Mouse (Mus musculus) lung, adult 2 months (tissue): Measurements from ENCODE around the gene Commd4. TPM values are rescaled to one million over a fixed set of nuclear protein-coding genes. Genes with fewer than 3 reads are reported as not detected.
A peak's percentile ranks its signal among the peaks of the same experiment; 100 is the strongest.
"Not testable (repeated sequence)": the region's sequence is repeated elsewhere in the genome, so short reads cannot be mapped to it uniquely, and the experiment has no call there.

ENCODE experiments used
- DNase-seq: peaks from one replicate; pipeline ENCODE4 v3.0.0; 2022
- H3K4me1 ChIP-seq: fragments of 200-500 bp; 2 replicates; pipeline ENCODE4 v1.6.1; 2011; ENCODE audit warnings: low read length; ENCODE audit not compliant: control insufficient read depth, insufficient read depth
- H3K4me3 ChIP-seq: fragments of 200-500 bp; replicated peaks from 2 replicates; pipeline ENCODE3; 2011; ENCODE audit warnings: low read depth, mild to moderate bottlenecking, control low read depth, low read length; ENCODE audit errors: extremely low read depth
- CTCF ChIP-seq: fragments of 200-500 bp; IDR thresholded peaks from 2 replicates; pipeline ENCODE4 v1.5.1; 2011; ENCODE audit warnings: mild to moderate bottlenecking, low read length, control low read depth; ENCODE audit not compliant: insufficient read depth
- POLR2A ChIP-seq: fragments of 200-500 bp; IDR thresholded peaks from 2 replicates; pipeline ENCODE4 v1.6.1; 2011; ENCODE audit warnings: low read depth, mild to moderate bottlenecking, control low read depth, low read length, borderline replicate concordance; ENCODE audit errors: extremely low read depth
- WGBS: fragments of 180-500 bp; shearing (Covaris S2); methylation state at CpG from one replicate; pipeline ENCODE4 v1.1.7; 2018; 5-methylcytosine and 5-hydroxymethylcytosine counted together
- polyA plus RNA-seq: library from polyadenylated mRNA; depleted of rRNA; stranded (reverse); fragments of >200 nt; gene quantifications from 2 replicates; pipeline ENCODE4 v1.2.3, GENCODE M21; 2012; rRNA removed

Commd4 gene
- polyA plus RNA-seq: 110 and 137 TPM in 2 replicates

DNA sequence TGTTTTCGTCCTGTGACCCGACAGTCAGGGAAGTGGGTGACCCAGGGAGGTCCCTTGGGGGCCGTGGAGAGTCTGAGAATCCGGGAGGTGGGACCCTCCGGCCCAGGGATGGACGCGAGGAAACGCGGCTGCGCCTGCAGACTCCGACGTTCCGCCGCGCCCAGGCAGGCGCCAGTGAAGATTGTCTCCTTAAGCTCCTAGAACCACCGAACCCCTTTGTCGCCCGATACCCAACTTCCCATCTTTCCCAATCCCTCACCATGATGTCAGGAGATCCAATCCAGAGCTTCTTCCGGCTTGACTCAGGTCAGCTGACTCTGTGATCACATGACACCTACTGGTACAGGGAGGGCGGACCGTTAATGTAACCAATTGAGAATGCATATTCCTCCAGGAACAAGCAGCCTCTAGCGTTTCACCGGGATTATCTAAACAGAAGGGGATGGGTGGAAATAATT, at the start of gene Commd4:
Gene Commd4, minus strand, starts transcription at position 319 of the 458 bp plus-strand sequence.
- peak; percentile 81 for DNase-seq
- under 1% methylated on average over 24 of the region's 24 CpGs for WGBS
- peaks cover 4% of the 10 kb centered on the region for H3K4me1 ChIP-seq
- no peak for TF ChIP-seq CTCF
- TF ChIP-seq POLR2A: peak; percentile 30; the same call in 1 of the 2 replicates
- H3K4me3 ChIP-seq: peak within 1 kb of the TSS; percentile 95

DNA sequence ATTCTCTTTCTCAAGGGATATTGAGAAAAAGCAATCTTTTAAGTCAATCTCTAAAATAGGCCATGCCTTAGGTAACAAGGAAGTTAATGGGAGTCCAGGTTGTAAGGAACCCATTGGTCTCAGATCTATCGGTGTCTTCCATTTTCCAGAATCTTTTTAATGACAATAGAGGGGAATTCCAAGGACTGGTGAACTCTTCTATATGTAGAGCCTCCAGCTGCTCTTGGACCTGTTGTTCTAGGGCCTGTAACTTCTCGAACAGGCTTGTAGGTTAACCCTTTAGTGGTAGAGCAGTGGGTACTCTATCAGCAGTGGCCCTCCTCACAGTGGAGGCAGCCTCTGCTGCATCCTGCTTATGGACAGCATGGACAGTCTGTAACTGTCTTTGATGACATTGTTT, 48.8 kb upstream of the Commd4 start:
- no peak overlapping the region for H3K4me3 ChIP-seq
- WGBS: 61% methylated on average over 2 of the region's 2 CpGs
- no peak for DNase-seq
- no peak for TF ChIP-seq CTCF
- TF ChIP-seq POLR2A: no peak
- no peaks in the 10 kb centered on the region for H3K4me1 ChIP-seq

DNA sequence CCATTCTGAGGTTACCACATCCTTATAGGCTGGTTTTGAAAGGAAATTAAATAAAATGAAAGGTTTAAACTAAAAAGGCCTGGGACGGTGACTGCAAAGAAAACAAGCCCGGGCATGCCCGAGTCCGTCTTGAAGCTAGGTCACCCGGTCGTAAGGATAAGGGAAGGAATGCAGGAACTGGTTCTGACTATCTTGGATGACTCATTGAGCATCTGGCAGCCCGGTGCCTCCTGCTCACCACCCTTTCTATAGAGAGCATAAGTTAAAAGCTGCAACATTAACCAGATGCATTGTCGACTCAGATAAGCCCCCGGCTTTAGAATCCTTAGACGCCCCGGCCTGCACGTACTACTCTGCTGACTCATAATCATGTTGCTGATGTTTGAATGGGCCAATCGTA, 45.4 kb upstream of the Commd4 start:
- not testable (repeated sequence) for H3K4me1 ChIP-seq, DNase-seq, H3K4me3 ChIP-seq
- WGBS: 77% methylated on average over 13 of the region's 13 CpGs

GRCm38 (mm10) chr9:57202981-57203380, 44.9 kb upstream of the Commd4 start:
- DNase-seq: no peak
- Histone ChIP-seq H3K4me1 (no peaks in the 10 kb centered on the region), H3K4me3 (no peak overlapping the region)
- WGBS: 59% methylated on average over 7 of the region's 7 CpGs
- TF ChIP-seq CTCF (no peak), POLR2A (no peak)

DNA sequence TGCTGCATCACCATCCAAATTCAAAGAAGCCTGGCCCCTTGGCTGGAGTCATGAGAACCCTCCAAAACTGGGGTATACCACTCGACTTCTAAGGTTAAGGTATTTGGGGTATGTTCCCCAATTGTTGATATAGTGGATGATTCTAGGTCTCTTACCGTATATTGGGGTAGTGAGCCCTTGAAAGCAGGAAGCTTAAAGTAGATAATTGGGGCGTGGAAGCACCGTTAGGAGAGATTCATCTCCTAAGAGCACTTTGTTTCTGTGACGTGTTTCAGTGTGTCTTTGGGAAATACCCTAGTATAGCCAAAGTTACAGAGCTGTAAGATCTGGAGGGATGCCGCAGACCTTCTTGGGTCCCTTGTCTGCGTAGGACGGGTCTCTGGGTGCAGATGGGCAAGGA, 39.3 kb upstream of the Commd4 start:
- TF ChIP-seq CTCF (no peak), POLR2A (no peak)
- Histone ChIP-seq H3K4me1 (no peaks in the 10 kb centered on the region), H3K4me3 (no peak overlapping the region)
- DNase-seq: no peak
- WGBS: 58% methylated on average over 8 of the region's 8 CpGs

- TF ChIP-seq POLR2A: no peak
- TF ChIP-seq CTCF: no peak
- Histone ChIP-seq H3K4me1 (no peaks in the 10 kb centered on the region), H3K4me3 (no peak overlapping the region)
- DNase-seq: no peak
- 19% methylated on average over 3 of the region's 3 CpGs for WGBS
These were observed 38.6 kb upstream of the Commd4 start for GRCm38 (mm10) chr9:57196708-57197107.

- H3K4me3 ChIP-seq: no peak overlapping the region
- H3K4me1 ChIP-seq: no peaks in the 10 kb centered on the region
- TF ChIP-seq POLR2A (no peak), CTCF (no peak)
- 70% methylated on average over 5 of the region's 5 CpGs for WGBS
- no peak for DNase-seq
These were observed 10.3 kb upstream of the Commd4 start for GRCm38 (mm10) chr9:57168411-57168810.

DNA sequence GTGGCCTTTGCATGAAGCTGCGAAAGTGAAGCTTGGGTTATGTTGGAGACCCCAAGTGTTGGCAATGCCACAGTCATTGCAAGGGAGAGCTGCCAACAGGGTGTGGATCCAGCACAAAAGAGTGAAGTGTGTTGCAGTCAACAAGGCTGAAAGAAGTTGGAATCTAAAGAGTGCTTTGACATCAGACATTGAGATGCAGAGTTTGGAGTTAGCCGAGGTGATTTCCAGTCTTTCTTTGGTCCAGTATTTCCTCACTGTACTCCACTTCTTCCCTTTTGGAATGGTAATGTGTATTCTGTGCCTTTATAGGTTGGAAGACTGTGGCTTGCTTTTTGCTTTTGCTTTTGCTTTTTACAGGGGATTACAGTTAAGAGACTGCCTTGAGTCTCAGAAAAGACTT, 8.0 kb upstream of the Commd4 start:
- Histone ChIP-seq H3K4me3 (no peak overlapping the region), H3K4me1 (no peaks in the 10 kb centered on the region)
- no peak for TF ChIP-seq POLR2A
- no peak for TF ChIP-seq CTCF
- no peak for DNase-seq
- WGBS: 86% methylated on average over 2 of the region's 2 CpGs

GRCm38 (mm10) chr9:57163137-57163536, 5.0 kb upstream of the Commd4 start:
- TF ChIP-seq POLR2A (no peak), CTCF (no peak)
- Histone ChIP-seq H3K4me3 (no peak overlapping the region), H3K4me1 (no peaks in the 10 kb centered on the region)
- DNase-seq: no peak
- 36% methylated on average over 2 of the region's 2 CpGs for WGBS

DNA sequence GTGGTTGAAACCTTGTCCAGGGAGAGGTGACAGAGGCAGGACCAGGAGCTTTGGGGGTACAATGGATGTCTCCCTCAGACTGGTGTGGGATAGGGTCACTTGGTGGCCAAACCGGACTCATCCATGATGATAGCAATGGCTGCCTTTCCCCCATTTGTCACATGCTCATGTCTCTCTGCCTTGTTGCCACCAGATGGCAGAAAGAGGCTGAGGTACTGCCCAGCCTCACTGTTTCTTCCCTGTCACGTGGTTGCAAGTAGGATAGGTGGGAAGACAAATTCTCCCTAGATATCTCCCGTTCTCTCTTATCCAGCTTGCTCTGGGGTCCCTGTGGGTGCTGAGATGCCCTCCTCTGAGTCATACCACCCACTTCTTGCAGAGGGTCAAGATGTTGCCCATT, 4.4 kb upstream of the Commd4 start:
- Histone ChIP-seq H3K4me3 (no peak overlapping the region), H3K4me1 (peaks cover 3% of the 10 kb centered on the region)
- 5% methylated on average over 3 of the region's 3 CpGs for WGBS
- TF ChIP-seq POLR2A (no peak), CTCF (peak; percentile 40; the same call in 1 of the 2 replicates)
- no peak for DNase-seq

DNA sequence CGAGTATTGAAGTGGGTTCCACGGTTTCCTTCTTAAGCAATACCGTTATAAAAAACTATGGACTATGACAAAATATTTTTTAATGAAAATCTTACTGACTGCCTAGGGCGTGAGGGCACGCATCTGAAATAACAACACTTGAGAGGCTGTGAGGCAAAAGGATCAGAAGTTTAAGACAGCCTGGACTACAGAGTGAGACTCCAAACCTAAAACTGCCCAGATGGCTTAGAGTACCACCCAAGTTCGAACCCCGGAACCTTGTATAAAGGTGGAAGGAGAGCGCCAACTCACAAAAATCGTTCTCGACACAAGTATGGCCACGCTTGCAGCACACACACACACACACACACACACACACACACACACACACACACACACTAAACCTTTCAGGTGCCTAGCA, 375 bp upstream of the Commd4 start:
- Histone ChIP-seq H3K4me3 (peak overlapping the region; percentile 95), H3K4me1 (peaks cover 4% of the 10 kb centered on the region)
- no peak for TF ChIP-seq POLR2A
- no peak for TF ChIP-seq CTCF
- 30% methylated on average over 11 of the region's 11 CpGs for WGBS
- DNase-seq: no peak
